8 mouse cellular contexts compared by ENCODE assay signal in genomic region chr11:67350153-67350768, GRCm38 (mm10). TPM values are rescaled to one million over a fixed set of nuclear protein-coding genes. Genes with fewer than 3 reads are reported as not detected.
A peak's percentile ranks its signal among the peaks of the same experiment; 100 is the strongest.
DNase-seq lines count a peak whose midpoint lies in the region; ATAC-seq lines count a peak whose summit lies in the region.

No protein-coding gene starts in this region.

- no peaks in the 10 kb centered on the region for H3K4me1 ChIP-seq in stomach, embryonic 16.5 days (ENCODE audit: control insufficient read depth, insufficient read depth, low read length)

- H3K27me3 ChIP-seq in stomach, embryonic 16.5 days (ENCODE audit: control insufficient read depth, insufficient read depth, low read length): no peaks in the 10 kb centered on the region

- H3K4me3 ChIP-seq in stomach, embryonic 16.5 days (replicated peaks; ENCODE audit: low read length): no peak overlapping the region

- intact Hi-C loops in left cerebral cortex, postnatal 25 days (cut with DNase I): loop anchor here (1.0 to 2.0 kb wide), 2 partner anchors 113 to 238 kb away; no protein-coding TSS in a partner anchor

- H3K9ac ChIP-seq in stomach, embryonic 16.5 days (ENCODE audit: low read length): no peak overlapping the region

- WGBS in stomach, embryonic 16.5 days: 49% methylated on average over 14 of the region's 14 CpGs

- peak; percentile 66 for ATAC-seq in stomach, embryonic 16.5 days (ENCODE audit: insufficient read depth, low FRiP score)

- H3K9me3 ChIP-seq in stomach, embryonic 16.5 days (replicated peaks; ENCODE audit: control insufficient read depth, low read length): no peaks in the 10 kb centered on the region

- H3K36me3 ChIP-seq in stomach, embryonic 16.5 days (ENCODE audit: control insufficient read depth, insufficient read depth, low read length): no peaks in the 10 kb centered on the region

- H3K4me2 ChIP-seq in stomach, embryonic 16.5 days (ENCODE audit: low read depth, low read length): peak overlapping the region; percentile 31; the same call in 1 of the 2 replicates

- peak; percentile 87 for DNase-seq in 3T3-L1 (ENCODE audit: low read depth, low spot score)
- DNase-seq in adrenal gland, adult 8-10 months: peak; percentile 51
- DNase-seq in embryo, embryonic 10.5 days (ENCODE audit: low spot score): peak; percentile 92
- DNase-seq in gastrocnemius, postnatal 25 days: peak; percentile 45
- DNase-seq in kidney, adult 18-20 months: peak; percentile 79
- DNase-seq in left cerebral cortex, postnatal 25 days (ENCODE audit: low spot score in 2 of 2): peak; percentile 81 to 88
- peak; percentile 13 to 32 for DNase-seq in natural killer cell, adult 2 months (ENCODE audit: low spot score in 2 of 2)

- no peak overlapping the region for H3K27ac ChIP-seq in stomach, embryonic 16.5 days (ENCODE audit: low read length)

RNA-seq across cellular contexts. Expression of gene Myh13, which starts 28.8 kb away (rescaled TPM):
- total RNA-seq in adrenal gland, adult 8-10 months (2022): under 1 TPM in 1 of 4 experiments, not detected in 3; 0.03 TPM
- total RNA-seq in gastrocnemius, postnatal 25 days (2021): 1 to 10 TPM; 4.3 to 5.8 TPM
- under 1 TPM; 0.16 to 0.23 TPM for total RNA-seq in left cerebral cortex, postnatal 25 days (2021)
- 0.22 TPM in 1 of 2 replicates, not detected in the other for polyA plus RNA-seq in stomach, embryonic 16.5 days (2015; fragmentation: Nextera tagmentation; extraction: Ambion mirVana)

Comparison
In these comparisons a context has a peak if more than half of its experiments do, and no peak if none do; other contexts are left out.
1. DNase-seq: peak in every context shown above with its lines; median percentile 92 in embryo, embryonic 10.5 days; 87 in 3T3-L1; 84 in left cerebral cortex, postnatal 25 days; 79 in kidney, adult 18-20 months; 51 in adrenal gland, adult 8-10 months; 45 in gastrocnemius, postnatal 25 days; 22 in natural killer cell, adult 2 months.
2. RNA of gene Myh13, which starts 28.8 kb away (total RNA-seq): 4.3 to 5.8 TPM in gastrocnemius, postnatal 25 days; 0.16 to 0.23 TPM in left cerebral cortex, postnatal 25 days and 0.03 TPM in adrenal gland, adult 8-10 months; every median in the first group is over 4 times any median in the second.